Mouse (Mus musculus): ENCODE measurements around the gene Fbxl2. TPM values are rescaled to one million over a fixed set of nuclear protein-coding genes. Genes with fewer than 3 reads are reported as not detected.

The Fbxl2 gene
- polyA plus RNA-seq, 1 experiment, result 28.4 TPM

GRCm38 (mm10) chr9:114042490-114042889 is 3.5 kb downstream of the Fbxl2 start:
- TF ChIP-seq POLR2A (IDR thresholded peaks at IDR 0.05; ENCODE audit: borderline replicate concordance, insufficient read depth, low read length) (no peak), CTCF (IDR thresholded peaks at IDR 0.05; ENCODE audit: borderline replicate concordance, insufficient read depth, low read depth, low read length) (no peak)
- H3K4me1 ChIP-seq (ENCODE audit: control insufficient read depth, insufficient read depth, low read length), result no peaks in the 10 kb centered on the region
- WGBS, result 45% methylated on average over 6 of the region's 6 CpGs
- DNase-seq, result no peak
- H3K27ac ChIP-seq (ENCODE audit: insufficient read depth, low read length), result no peak overlapping the region
- H3K27me3 ChIP-seq (ENCODE audit: control insufficient read depth, insufficient read depth, low read length), result no peaks in the 10 kb centered on the region
- no peak overlapping the region for H3K4me3 ChIP-seq (replicated peaks; ENCODE audit: insufficient read depth, low read depth, low read length)

GRCm38 (mm10) chr9:114040945-114041344 is 5.0 kb downstream of the Fbxl2 start:
- no peak overlapping the region for H3K4me3 ChIP-seq (replicated peaks; ENCODE audit: insufficient read depth, low read depth, low read length)

GRCm38 (mm10) chr9:114026261-114026934 is 19.6 kb downstream of the Fbxl2 start:
- Histone ChIP-seq H3K4me3 (replicated peaks; ENCODE audit: insufficient read depth, low read depth, low read length) (peak overlapping the region; percentile 86), H3K4me1 (ENCODE audit: control insufficient read depth, insufficient read depth, low read length) (peaks cover 4% of the 10 kb centered on the region; the same call in 1 of the 2 replicates), H3K27ac (ENCODE audit: insufficient read depth, low read length) (no peak overlapping the region; the same call in 1 of the 2 replicates), H3K27me3 (ENCODE audit: control insufficient read depth, insufficient read depth, low read length) (no peaks in the 10 kb centered on the region)
- TF ChIP-seq POLR2A (IDR thresholded peaks at IDR 0.05; ENCODE audit: borderline replicate concordance, insufficient read depth, low read length), result peak; percentile 65
- no peak for TF ChIP-seq CTCF (IDR thresholded peaks at IDR 0.05; ENCODE audit: borderline replicate concordance, insufficient read depth, low read depth, low read length)
- DNase-seq, result peak; percentile 87 to 90
- WGBS, result under 1% methylated on average over 52 of the region's 52 CpGs

More at GRCm38 (mm10) chr9:114040945-114041344, 5.0 kb downstream of the Fbxl2 start:
- H3K27ac ChIP-seq (ENCODE audit: insufficient read depth, low read length), result no peak overlapping the region
- TF ChIP-seq CTCF (IDR thresholded peaks at IDR 0.05; ENCODE audit: borderline replicate concordance, insufficient read depth, low read depth, low read length) (no peak), POLR2A (IDR thresholded peaks at IDR 0.05; ENCODE audit: borderline replicate concordance, insufficient read depth, low read length) (no peak)
- H3K4me1 ChIP-seq (ENCODE audit: control insufficient read depth, insufficient read depth, low read length), result no peaks in the 10 kb centered on the region
- no peaks in the 10 kb centered on the region for H3K27me3 ChIP-seq (ENCODE audit: control insufficient read depth, insufficient read depth, low read length)
- DNase-seq, result no peak
- 81% methylated on average over 4 of the region's 4 CpGs for WGBS

GRCm38 (mm10) chr9:114025846-114026245 is 20.1 kb downstream of the Fbxl2 start:
- DNase-seq, result no peak
- 7% methylated on average over 8 of the region's 8 CpGs for WGBS
- Histone ChIP-seq H3K27me3 (ENCODE audit: control insufficient read depth, insufficient read depth, low read length) (no peaks in the 10 kb centered on the region), H3K4me3 (replicated peaks; ENCODE audit: insufficient read depth, low read depth, low read length) (peak overlapping the region; percentile 86), H3K4me1 (ENCODE audit: control insufficient read depth, insufficient read depth, low read length) (peaks cover 4% of the 10 kb centered on the region; the same call in 1 of the 2 replicates), H3K27ac (ENCODE audit: insufficient read depth, low read length) (no peak overlapping the region)
- TF ChIP-seq POLR2A (IDR thresholded peaks at IDR 0.05; ENCODE audit: borderline replicate concordance, insufficient read depth, low read length) (no peak), CTCF (IDR thresholded peaks at IDR 0.05; ENCODE audit: borderline replicate concordance, insufficient read depth, low read depth, low read length) (no peak)

- H3K4me1 ChIP-seq (ENCODE audit: control insufficient read depth, insufficient read depth, low read length), result peaks cover 4% of the 10 kb centered on the region; the same call in 1 of the 2 replicates
- TF ChIP-seq CTCF (IDR thresholded peaks at IDR 0.05; ENCODE audit: borderline replicate concordance, insufficient read depth, low read depth, low read length) (no peak), POLR2A (IDR thresholded peaks at IDR 0.05; ENCODE audit: borderline replicate concordance, insufficient read depth, low read length) (no peak)
- H3K27ac ChIP-seq (ENCODE audit: insufficient read depth, low read length), result no peak overlapping the region
- H3K4me3 ChIP-seq (replicated peaks; ENCODE audit: insufficient read depth, low read depth, low read length), result peak overlapping the region; percentile 2
- DNase-seq, result no peak
- no peaks in the 10 kb centered on the region for H3K27me3 ChIP-seq (ENCODE audit: control insufficient read depth, insufficient read depth, low read length)
- 35% methylated on average over 9 of the region's 9 CpGs for WGBS
Observed at GRCm38 (mm10) chr9:114025182-114025581, 20.8 kb downstream of the Fbxl2 start.

GRCm38 (mm10) chr9:114022141-114022540 is 23.9 kb downstream of the Fbxl2 start:
- no peaks in the 10 kb centered on the region for H3K27me3 ChIP-seq (ENCODE audit: control insufficient read depth, insufficient read depth, low read length)
- DNase-seq, result no peak
- WGBS, result 69% methylated on average over 4 of the region's 4 CpGs

GRCm38 (mm10) chr9:114019012-114019762 is 26.8 kb downstream of the Fbxl2 start:
- Histone ChIP-seq H3K27me3 (ENCODE audit: control insufficient read depth, insufficient read depth, low read length) (no peaks in the 10 kb centered on the region), H3K4me3 (replicated peaks; ENCODE audit: insufficient read depth, low read depth, low read length) (no peak overlapping the region), H3K27ac (ENCODE audit: insufficient read depth, low read length) (no peak overlapping the region), H3K4me1 (ENCODE audit: control insufficient read depth, insufficient read depth, low read length) (no peaks in the 10 kb centered on the region)
- TF ChIP-seq POLR2A (IDR thresholded peaks at IDR 0.05; ENCODE audit: borderline replicate concordance, insufficient read depth, low read length), result no peak
- no peak for TF ChIP-seq CTCF (IDR thresholded peaks at IDR 0.05; ENCODE audit: borderline replicate concordance, insufficient read depth, low read depth, low read length)
- WGBS, result 90% methylated on average over 7 of the region's 7 CpGs
- DNase-seq, result no peak

More at GRCm38 (mm10) chr9:114022141-114022540, 23.9 kb downstream of the Fbxl2 start:
- H3K4me1 ChIP-seq (ENCODE audit: control insufficient read depth, insufficient read depth, low read length), result peaks cover 4% of the 10 kb centered on the region; the same call in 1 of the 2 replicates
- H3K4me3 ChIP-seq (replicated peaks; ENCODE audit: insufficient read depth, low read depth, low read length), result no peak overlapping the region
- TF ChIP-seq POLR2A (IDR thresholded peaks at IDR 0.05; ENCODE audit: borderline replicate concordance, insufficient read depth, low read length) (no peak), CTCF (IDR thresholded peaks at IDR 0.05; ENCODE audit: borderline replicate concordance, insufficient read depth, low read depth, low read length) (no peak)
- H3K27ac ChIP-seq (ENCODE audit: insufficient read depth, low read length), result no peak overlapping the region
